In the genomic region with DNA sequence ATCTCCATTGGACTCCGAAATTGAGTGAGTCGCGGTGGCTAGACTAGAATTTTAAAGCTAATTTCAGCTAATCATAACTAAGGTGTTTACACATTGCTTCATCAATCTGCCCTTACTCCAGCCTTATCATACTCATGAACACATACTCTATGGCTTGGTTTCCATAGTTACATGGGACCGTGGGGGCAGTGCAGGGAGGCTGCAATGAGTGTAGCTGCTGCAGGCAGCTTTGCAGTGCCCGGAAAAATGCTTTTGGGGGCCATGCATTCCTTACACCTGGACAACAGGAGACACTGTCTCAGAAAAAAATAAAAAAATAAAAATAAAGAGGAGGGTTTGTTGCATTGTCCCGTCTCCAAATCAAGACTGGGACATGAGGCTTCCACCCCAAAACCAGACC, we compare ENCODE assay signal across 31 mouse cellular contexts.
DNase-seq lines count a peak whose midpoint lies in the region; ATAC-seq and TF ChIP-seq lines count a peak whose summit lies in the region.
"Had no signal": no experiment of that assay in that cellular context is flagged by ENCODE, and none has a peak within 500 bp of the region (broad histone marks: within the 10 kb centered on the region; RNA-seq: fewer than 3 reads in every experiment).

No protein-coding gene starts in this region.

- DNase-seq in hindbrain, embryonic 11.5 days (ENCODE audit: low spot score) = no peak
- peak; percentile 30 for DNase-seq in midbrain, embryonic 14.5 days
- peak; percentile 37 for DNase-seq in testis, postnatal 10 days (ENCODE audit: low spot score)
- no peak for DNase-seq in testis, postnatal 14 days (ENCODE audit: low spot score)
- peak; percentile 19 for DNase-seq in stomach, postnatal 0 days (ENCODE audit: low spot score)
- DNase-seq: adrenal gland, adult 2 months; adrenal gland, postnatal 36 days; B cell, adult 2 months; cerebellum, adult 18-20 months; cerebellum, postnatal 10 days; gastrocnemius, postnatal 14 days; heart, adult 18-20 months; heart, postnatal 4 days; kidney, adult 8-10 months; kidney, postnatal 10 days; retina, postnatal 1 day; right cerebral cortex, postnatal 25 days; spleen, adult 18-20 months; thymus, postnatal 14 days had no signal

- H3K27ac ChIP-seq in hindbrain, embryonic 16.5 days (ENCODE audit: low read depth, low read length) = no peak overlapping the region
- no peak overlapping the region for H3K27ac ChIP-seq in hindbrain, embryonic 11.5 days (ENCODE audit: low read depth, low read length)
- no peak overlapping the region for H3K27ac ChIP-seq in midbrain, embryonic 14.5 days (replicated peaks; ENCODE audit: low read depth, low read length)
- H3K27ac ChIP-seq in midbrain, embryonic 13.5 days = no peak overlapping the region
- H3K27ac ChIP-seq in stomach, postnatal 0 days (replicated peaks) = no peak overlapping the region
- H3K27ac ChIP-seq: forebrain, embryonic 13.5 days; limb, embryonic 13.5 days; midbrain, embryonic 12.5 days; neural tube, embryonic 13.5 days had no signal

- H3K36me3 ChIP-seq in hindbrain, embryonic 16.5 days (ENCODE audit: control insufficient read depth, insufficient read depth, low read length) = no peaks in the 10 kb centered on the region
- H3K36me3 ChIP-seq in hindbrain, embryonic 11.5 days (ENCODE audit: control insufficient read depth, insufficient read depth, low read length) = no peaks in the 10 kb centered on the region
- H3K36me3 ChIP-seq in midbrain, embryonic 14.5 days (ENCODE audit: control insufficient read depth, insufficient read depth, low read length) = no peaks in the 10 kb centered on the region
- no peaks in the 10 kb centered on the region for H3K36me3 ChIP-seq in midbrain, embryonic 13.5 days
- no peaks in the 10 kb centered on the region for H3K36me3 ChIP-seq in stomach, postnatal 0 days (ENCODE audit: control insufficient read depth, insufficient read depth, low read length)
- H3K36me3 ChIP-seq: heart, embryonic 12.5 days; limb, embryonic 13.5 days; lung, embryonic 15.5 days; midbrain, embryonic 12.5 days; neural tube, embryonic 13.5 days had no signal

- no peak overlapping the region for H3K4me3 ChIP-seq in hindbrain, embryonic 16.5 days (ENCODE audit: low read length)
- H3K4me3 ChIP-seq in hindbrain, embryonic 11.5 days (ENCODE audit: low read depth, low read length) = no peak overlapping the region
- H3K4me3 ChIP-seq in midbrain, embryonic 14.5 days (replicated peaks; ENCODE audit: low read depth, low read length) = no peak overlapping the region
- no peak overlapping the region for H3K4me3 ChIP-seq in midbrain, embryonic 13.5 days (replicated peaks)
- H3K4me3 ChIP-seq in stomach, postnatal 0 days (ENCODE audit: low read depth, low read length) = no peak overlapping the region
- H3K4me3 ChIP-seq: erythroblast, embryonic 14.5 days; forebrain, embryonic 13.5 days; heart, embryonic 12.5 days; limb, embryonic 13.5 days; lung, embryonic 15.5 days; midbrain, embryonic 12.5 days; myocyte; neural tube, embryonic 13.5 days had no signal

- no peaks in the 10 kb centered on the region for H3K4me1 ChIP-seq in hindbrain, embryonic 16.5 days (ENCODE audit: control insufficient read depth, insufficient read depth, low read depth, low read length)
- no peaks in the 10 kb centered on the region for H3K4me1 ChIP-seq in hindbrain, embryonic 11.5 days (replicated peaks; ENCODE audit: control insufficient read depth, insufficient read depth, low read length)
- no peaks in the 10 kb centered on the region for H3K4me1 ChIP-seq in midbrain, embryonic 14.5 days (ENCODE audit: control insufficient read depth, insufficient read depth, low read length)
- 0 out of 2 replicates have a peak, but pooled peaks cover 3% of the 10 kb centered on the region for H3K4me1 ChIP-seq in midbrain, embryonic 13.5 days (replicated peaks)
- H3K4me1 ChIP-seq in stomach, postnatal 0 days (replicated peaks; ENCODE audit: control insufficient read depth, insufficient read depth) = peaks cover 3% of the 10 kb centered on the region; the same call in 1 of the 2 replicates
- H3K4me1 ChIP-seq: forebrain, embryonic 13.5 days; heart, embryonic 12.5 days; limb, embryonic 13.5 days; midbrain, embryonic 12.5 days had no signal

- no peak overlapping the region for H3K9ac ChIP-seq in hindbrain, embryonic 16.5 days (ENCODE audit: low read depth, low read length)
- no peak overlapping the region for H3K9ac ChIP-seq in hindbrain, embryonic 11.5 days (ENCODE audit: low read depth, low read length)
- H3K9ac ChIP-seq in midbrain, embryonic 14.5 days (replicated peaks; ENCODE audit: low read length) = no peak overlapping the region
- no peak overlapping the region for H3K9ac ChIP-seq in midbrain, embryonic 13.5 days (replicated peaks)
- no peak overlapping the region for H3K9ac ChIP-seq in stomach, postnatal 0 days (ENCODE audit: low read length)
- H3K9ac ChIP-seq: forebrain, embryonic 13.5 days; heart, embryonic 12.5 days; limb, embryonic 13.5 days; lung, embryonic 15.5 days; midbrain, embryonic 12.5 days; neural tube, embryonic 13.5 days had no signal

- no peaks in the 10 kb centered on the region for H3K27me3 ChIP-seq in hindbrain, embryonic 16.5 days (replicated peaks; ENCODE audit: control insufficient read depth, insufficient read depth, low read length)
- no peaks in the 10 kb centered on the region for H3K27me3 ChIP-seq in hindbrain, embryonic 11.5 days (ENCODE audit: control insufficient read depth, insufficient read depth, low read length)
- no peaks in the 10 kb centered on the region for H3K27me3 ChIP-seq in midbrain, embryonic 14.5 days (ENCODE audit: control insufficient read depth, insufficient read depth, low read length)
- no peaks in the 10 kb centered on the region for H3K27me3 ChIP-seq in midbrain, embryonic 13.5 days
- no peaks in the 10 kb centered on the region for H3K27me3 ChIP-seq in stomach, postnatal 0 days (ENCODE audit: control insufficient read depth, insufficient read depth, low read length)
- H3K27me3 ChIP-seq: forebrain, embryonic 13.5 days; heart, embryonic 12.5 days; limb, embryonic 13.5 days; lung, embryonic 15.5 days; midbrain, embryonic 12.5 days; neural tube, embryonic 13.5 days had no signal

- 64% methylated on average over 6 of the region's 6 CpGs for WGBS in hindbrain, embryonic 16.5 days
- 81% methylated on average over 6 of the region's 6 CpGs for WGBS in hindbrain, embryonic 11.5 days
- 74% methylated on average over 6 of the region's 6 CpGs for WGBS in midbrain, embryonic 14.5 days
- 77% methylated on average over 6 of the region's 6 CpGs for WGBS in midbrain, embryonic 13.5 days
- 65% methylated on average over 6 of the region's 6 CpGs for WGBS in stomach, postnatal 0 days

- peak; percentile 55; the same call in 1 of the 2 replicates for ATAC-seq in hindbrain, embryonic 16.5 days
- no peak for ATAC-seq in hindbrain, embryonic 11.5 days (ENCODE audit: low FRiP score)
- no peak for ATAC-seq in midbrain, embryonic 14.5 days (ENCODE audit: low FRiP score, low TSS enrichment)
- no peak for ATAC-seq in midbrain, embryonic 13.5 days
- no peak for ATAC-seq in stomach, postnatal 0 days (ENCODE audit: low FRiP score, low TSS enrichment)
- ATAC-seq in erythroid progenitor cell, adult 5-6 weeks (replicated peaks; ENCODE audit: low FRiP score, poor library complexity, severe bottlenecking) = no peak
- ATAC-seq: forebrain, embryonic 13.5 days had no signal

- TF ChIP-seq CTCF in stomach, postnatal 0 days (IDR thresholded peaks at IDR 0.05; ENCODE audit: low read depth) = no peak

- H3K4me2 ChIP-seq in hindbrain, embryonic 16.5 days (ENCODE audit: low read length) = no peak overlapping the region; the same call in 1 of the 2 replicates
- no peak overlapping the region for H3K4me2 ChIP-seq in hindbrain, embryonic 11.5 days (replicated peaks; ENCODE audit: low read depth, low read length)
- H3K4me2 ChIP-seq in midbrain, embryonic 14.5 days (ENCODE audit: low read length) = no peak overlapping the region
- H3K4me2 ChIP-seq in midbrain, embryonic 13.5 days (replicated peaks) = no peak overlapping the region
- no peak overlapping the region for H3K4me2 ChIP-seq in stomach, postnatal 0 days (replicated peaks; ENCODE audit: low read depth)
- H3K4me2 ChIP-seq: forebrain, embryonic 13.5 days; heart, embryonic 12.5 days; limb, embryonic 13.5 days; liver, embryonic 11.5 days; lung, embryonic 15.5 days; midbrain, embryonic 12.5 days; neural tube, embryonic 13.5 days had no signal

- TF ChIP-seq EP300 in stomach, postnatal 0 days (optimal IDR thresholded peaks at IDR 0.05) = no peak

- no peaks in the 10 kb centered on the region for H3K9me3 ChIP-seq in hindbrain, embryonic 16.5 days (ENCODE audit: control insufficient read depth, low read length)
- no peaks in the 10 kb centered on the region for H3K9me3 ChIP-seq in hindbrain, embryonic 11.5 days (ENCODE audit: control insufficient read depth, low read length)
- no peaks in the 10 kb centered on the region for H3K9me3 ChIP-seq in midbrain, embryonic 14.5 days (ENCODE audit: control insufficient read depth, low read length)
- no peaks in the 10 kb centered on the region for H3K9me3 ChIP-seq in midbrain, embryonic 13.5 days
- H3K9me3 ChIP-seq in stomach, postnatal 0 days (ENCODE audit: control insufficient read depth, low read length) = no peaks in the 10 kb centered on the region
- H3K9me3 ChIP-seq: forebrain, embryonic 13.5 days; heart, embryonic 12.5 days; limb, embryonic 13.5 days; lung, embryonic 15.5 days; midbrain, embryonic 12.5 days; neural tube, embryonic 13.5 days had no signal

Comparison
In these comparisons a context has a peak if more than half of its experiments do, and no peak if none do; other contexts are left out.
1. DNase-seq: peak in midbrain, embryonic 14.5 days (single experiment), testis, postnatal 10 days (single experiment) and stomach, postnatal 0 days (single experiment); none in hindbrain, embryonic 11.5 days (single experiment) and testis, postnatal 14 days (single experiment).